Comparison of ENCODE assay signal across 8 mouse cellular contexts in the genomic region with DNA sequence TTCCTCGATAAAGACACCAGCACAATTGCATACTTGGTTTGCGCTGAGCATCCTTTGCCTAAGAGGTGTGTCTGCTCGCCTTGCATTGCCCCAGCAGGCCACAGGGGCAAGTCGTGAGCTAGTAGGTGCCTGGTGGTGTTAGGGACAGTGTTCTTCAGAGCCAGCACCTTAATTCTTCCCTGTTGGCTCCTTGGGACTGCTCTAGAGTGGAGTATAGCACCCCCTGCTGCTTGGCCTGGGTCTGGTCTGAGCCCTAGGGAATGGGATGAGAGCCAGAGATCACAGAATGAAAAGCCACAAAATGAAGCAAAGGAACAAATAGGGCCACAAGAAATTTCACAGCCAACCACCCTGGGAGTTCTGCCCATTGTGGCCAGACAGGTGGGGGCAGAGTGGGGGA. TPM values are rescaled to one million over a fixed set of nuclear protein-coding genes. Genes with fewer than 3 reads are reported as not detected.
DNase-seq lines count a peak whose midpoint lies in the region; ATAC-seq and TF ChIP-seq lines count a peak whose summit lies in the region.
"Had no signal": no experiment of that assay in that cellular context is flagged by ENCODE, and none has a peak within 500 bp of the region (broad histone marks: within the 10 kb centered on the region; RNA-seq: fewer than 3 reads in every experiment).

No protein-coding gene starts in this region.

- H3K4me3 ChIP-seq in CH12.LX (replicated peaks in 1 of 3; ENCODE audit: low read depth in 2 of 3, low read length in 2 of 3, poor library complexity in 1 of 3) = no peak overlapping the region
- no peak overlapping the region for H3K4me3 ChIP-seq in cortical plate, adult 2 months (ENCODE audit: insufficient read depth, low read length)
- no peak overlapping the region for H3K4me3 ChIP-seq in heart, embryonic 14.5 days (ENCODE audit: control insufficient read depth in 1 of 2, insufficient read depth in 1 of 2, low read depth in 1 of 2, low read length in 2 of 2)
- H3K4me3 ChIP-seq in lung, embryonic 14.5 days (ENCODE audit: low read depth, low read length) = no peak overlapping the region

- no peak overlapping the region for H3K9ac ChIP-seq in CH12.LX (ENCODE audit: insufficient read depth, low read depth)
- H3K9ac ChIP-seq in heart, embryonic 14.5 days (ENCODE audit: low read length) = no peak overlapping the region
- no peak overlapping the region for H3K9ac ChIP-seq in lung, embryonic 14.5 days

- dilution Hi-C loops in CH12.LX (cut with MboI; ENCODE audit: extremely low pct_ligation_motif_present, extremely low pct_unique_long_range_greater_than_20kb, low sequenced_read_pairs) = no loop called here

- H3K4me1 ChIP-seq in CH12.LX (ENCODE audit: control insufficient read depth in 1 of 2, insufficient read depth in 2 of 2) = peaks cover 10 to 47% of the 10 kb centered on the region in 2 experiments
- no peaks in the 10 kb centered on the region for H3K4me1 ChIP-seq in cortical plate, adult 2 months (ENCODE audit: control insufficient read depth, insufficient read depth, low read length)
- peaks cover 20 to 30% of the 10 kb centered on the region in 2 experiments for H3K4me1 ChIP-seq in heart, embryonic 14.5 days (ENCODE audit: control insufficient read depth in 2 of 2, insufficient read depth in 2 of 2, low read length in 2 of 2)
- peaks cover 26% of the 10 kb centered on the region for H3K4me1 ChIP-seq in lung, embryonic 14.5 days (ENCODE audit: insufficient read depth)

- no peak for TF ChIP-seq POLR2A in CH12.LX (IDR thresholded peaks at IDR 0.05; ENCODE audit: low read depth, low read length)
- no peak for TF ChIP-seq POLR2A in cortical plate, adult 2 months (IDR thresholded peaks at IDR 0.05; ENCODE audit: extremely low read depth, insufficient read depth, low read length)

- peak; percentile 51; the same call in 1 of the 2 replicates for ATAC-seq in heart, embryonic 14.5 days (ENCODE audit: insufficient number of reproducible peaks, insufficient read depth, low FRiP score, low read depth)
- ATAC-seq in lung, embryonic 14.5 days (ENCODE audit: insufficient read depth) = no peak

- H3K79me2 ChIP-seq in CH12.LX (replicated peaks; ENCODE audit: control insufficient read depth, extremely low read depth, insufficient read depth, poor library complexity, severe bottlenecking) = no peaks in the 10 kb centered on the region

- 45% methylated on average over 4 of the region's 4 CpGs for WGBS in heart, embryonic 14.5 days
- WGBS in lung, embryonic 14.5 days = 63% methylated on average over 4 of the region's 4 CpGs

- in situ Hi-C loops in CH12.LX (cut with MboI; ENCODE audit: low pct_ligation_motif_present, low pct_unique_long_range_greater_than_20kb, low sequenced_read_pairs) = loop anchor here (5.0 kb wide), 1 partner anchor 269 kb away; no protein-coding TSS in a partner anchor

- no peak overlapping the region for H3K4me2 ChIP-seq in CH12.LX (ENCODE audit: insufficient read depth, low read depth, poor library complexity, severe bottlenecking)
- no peak overlapping the region for H3K4me2 ChIP-seq in heart, embryonic 14.5 days (ENCODE audit: low read length)
- no peak overlapping the region for H3K4me2 ChIP-seq in lung, embryonic 14.5 days

- DNase-seq in CH12.LX (ENCODE audit: extremely low read depth) = peak; percentile 84
- peak; percentile 60 for DNase-seq in T-cell, adult 2 months (ENCODE audit: low spot score)
- DNase-seq in kidney, postnatal 36 days = peak; percentile 77 to 90
- DNase-seq in lung, embryonic 14.5 days = peak; percentile 77
- DNase-seq in skeletal muscle tissue, adult 2 months (ENCODE audit: low read depth, low spot score) = peak; percentile 87

- TF ChIP-seq RAD21 in CH12.LX (IDR thresholded peaks at IDR 0.05; ENCODE audit: low read depth, low read length) = peak; percentile 89

- TF ChIP-seq CTCF in CH12.LX (conservative IDR thresholded peaks at IDR 0.05 in 1 of 2, IDR thresholded peaks at IDR 0.05 in 1 of 2; ENCODE audit: low read depth in 2 of 2, low read length in 2 of 2) = peak; percentile 76 to 97
- TF ChIP-seq CTCF in cortical plate, adult 2 months (IDR thresholded peaks at IDR 0.05; ENCODE audit: extremely low read depth, insufficient read depth, low read length) = peak; percentile 75
- peak; percentile 70 for TF ChIP-seq CTCF in lung, embryonic 14.5 days (IDR thresholded peaks at IDR 0.05; ENCODE audit: low read depth)

- H3K36me3 ChIP-seq in CH12.LX (replicated peaks in 1 of 2; ENCODE audit: control insufficient read depth in 1 of 2, insufficient read depth in 1 of 2, low read length in 1 of 2) = peaks cover 0 to 22% of the 10 kb centered on the region in 2 experiments
- H3K36me3 ChIP-seq in heart, embryonic 14.5 days (ENCODE audit: control insufficient read depth, insufficient read depth, low read length) = no peaks in the 10 kb centered on the region
- no peaks in the 10 kb centered on the region for H3K36me3 ChIP-seq in lung, embryonic 14.5 days (ENCODE audit: insufficient read depth)

- TF ChIP-seq EP300 in CH12.LX (IDR thresholded peaks at IDR 0.05; ENCODE audit: low read length) = no peak

- H3K27me3 ChIP-seq in CH12.LX (replicated peaks) = no peaks in the 10 kb centered on the region
- H3K27me3 ChIP-seq in heart, embryonic 14.5 days (ENCODE audit: control insufficient read depth, insufficient read depth, low read length) = no peaks in the 10 kb centered on the region
- no peaks in the 10 kb centered on the region for H3K27me3 ChIP-seq in lung, embryonic 14.5 days (ENCODE audit: insufficient read depth, low read length)

- H3K27ac ChIP-seq in CH12.LX (ENCODE audit: insufficient read depth, low read depth) = no peak overlapping the region
- no peak overlapping the region for H3K27ac ChIP-seq in cortical plate, adult 2 months (ENCODE audit: insufficient read depth, low read length)
- no peak overlapping the region for H3K27ac ChIP-seq in heart, embryonic 14.5 days (replicated peaks in 1 of 2; ENCODE audit: control insufficient read depth in 1 of 2, insufficient read depth in 1 of 2, low read depth in 2 of 2, low read length in 2 of 2)
- H3K27ac ChIP-seq in lung, embryonic 14.5 days (ENCODE audit: low read depth) = no peak overlapping the region

- H3K9me3 ChIP-seq in CH12.LX (replicated peaks; ENCODE audit: low read length) = no peaks in the 10 kb centered on the region
- no peaks in the 10 kb centered on the region for H3K9me3 ChIP-seq in heart, embryonic 14.5 days (ENCODE audit: control insufficient read depth, low read length)
- no peaks in the 10 kb centered on the region for H3K9me3 ChIP-seq in lung, embryonic 14.5 days (ENCODE audit: low read depth, low read length)

TF ChIP-seq in CH12.LX, 34 proteins besides CTCF, POLR2A, EP300 and RAD21 (continues in another document):
- TF ChIP-seq KAT2A (IDR thresholded peaks at IDR 0.05; ENCODE audit: insufficient replicate concordance, low read length) = no peak
- TF ChIP-seq USF2 (conservative IDR thresholded peaks at IDR 0.05; ENCODE audit: low read depth, low read length) = no peak
- no peak for TF ChIP-seq MAFK (IDR thresholded peaks at IDR 0.05; ENCODE audit: insufficient replicate concordance, low read length)
- TF ChIP-seq SMC3 (IDR thresholded peaks at IDR 0.05; ENCODE audit: low read depth, low read length) = peak; percentile 96
- peak; percentile 71 for TF ChIP-seq ZC3H11A (IDR thresholded peaks at IDR 0.05; ENCODE audit: low read depth, low read length)
- TF ChIP-seq UBTF (IDR thresholded peaks at IDR 0.05; ENCODE audit: low read depth, low read length) = no peak
- no peak for TF ChIP-seq PAX5 (IDR thresholded peaks at IDR 0.05; ENCODE audit: low read length)
- no peak for TF ChIP-seq USF1 (IDR thresholded peaks at IDR 0.05; ENCODE audit: low read depth, low read length)
- no peak for TF ChIP-seq MYC (IDR thresholded peaks at IDR 0.05; ENCODE audit: low read depth, low read length)
- no peak for TF ChIP-seq GABPA (IDR thresholded peaks at IDR 0.05; ENCODE audit: insufficient replicate concordance, low read depth, low read length)
- no peak for TF ChIP-seq CHD1 (IDR thresholded peaks at IDR 0.05; ENCODE audit: low read depth, low read length)
- TF ChIP-seq MEF2A (IDR thresholded peaks at IDR 0.05; ENCODE audit: borderline replicate concordance, low read depth, low read length) = no peak; the same call in 1 of the 2 replicates

RNA-seq across cellular contexts. Expression of gene Rmi2, which starts 11.6 kb away (rescaled TPM):
- total RNA-seq in CH12.LX (2012; rRNA removed) = 6.8 and 7.7 TPM in 2 replicates
- 7.5 and 9.3 TPM in 2 replicates for total RNA-seq in CH12.LX (2014; rRNA removed)
- polyA plus RNA-seq in CH12.LX (2012; ENCODE audit: insufficient read length, low read depth) = 12.1 and 13.8 TPM in 2 replicates
- 0.25 and 0.29 TPM in 2 replicates for polyA plus RNA-seq in cortical plate, adult 2 months (2012; rRNA removed)
- polyA plus RNA-seq in heart, embryonic 14.5 days (2014; fragmentation: Nextera tagmentation; extraction: Ambion mirVana) = 2.8 and 3.3 TPM in 2 replicates
- 4.3 and 4.8 TPM in 2 replicates for polyA plus RNA-seq in lung, embryonic 14.5 days (2014; fragmentation: Nextera tagmentation; extraction: Ambion mirVana)

RNA-seq across cellular contexts. Expression of gene Gm11172, which starts 33.8 kb away (rescaled TPM):
- total RNA-seq in CH12.LX (2012; rRNA removed) (not detected in 2 replicates), CH12.LX (2014; rRNA removed) (not detected in 2 replicates)
- not detected in 2 replicates for polyA plus RNA-seq in CH12.LX (2012; ENCODE audit: insufficient read length, low read depth)
- polyA plus RNA-seq in cortical plate, adult 2 months (2012; rRNA removed) = not detected in 2 replicates
- not detected in 2 replicates for polyA plus RNA-seq in heart, embryonic 14.5 days (2014; fragmentation: Nextera tagmentation; extraction: Ambion mirVana)
- polyA plus RNA-seq in lung, embryonic 14.5 days (2014; fragmentation: Nextera tagmentation; extraction: Ambion mirVana) = not detected in 2 replicates
- total RNA-seq: layer of hippocampus, postnatal 36 days had no signal

RNA-seq across cellular contexts. Expression of gene Prm1, which starts 40.9 kb away (rescaled TPM):
- not detected in 2 replicates for total RNA-seq in CH12.LX (2012; rRNA removed)
- total RNA-seq in CH12.LX (2014; rRNA removed) = not detected in 2 replicates
- polyA plus RNA-seq in CH12.LX (2012; ENCODE audit: insufficient read length, low read depth) = not detected in 2 replicates
- not detected in 2 replicates for polyA plus RNA-seq in cortical plate, adult 2 months (2012; rRNA removed)
- not detected in 2 replicates for polyA plus RNA-seq in heart, embryonic 14.5 days (2014; fragmentation: Nextera tagmentation; extraction: Ambion mirVana)
- not detected in 2 replicates for polyA plus RNA-seq in lung, embryonic 14.5 days (2014; fragmentation: Nextera tagmentation; extraction: Ambion mirVana)
- total RNA-seq: layer of hippocampus, postnatal 36 days had no signal

RNA-seq across cellular contexts. Expression of gene Prm2, which starts 50.6 kb away (rescaled TPM):
- total RNA-seq in CH12.LX (2012; rRNA removed) (not detected in 2 replicates), CH12.LX (2014; rRNA removed) (not detected in 2 replicates)
- polyA plus RNA-seq in CH12.LX (2012; ENCODE audit: insufficient read length, low read depth) = not detected in 2 replicates
- polyA plus RNA-seq in cortical plate, adult 2 months (2012; rRNA removed) = not detected in 2 replicates
- polyA plus RNA-seq in heart, embryonic 14.5 days (2014; fragmentation: Nextera tagmentation; extraction: Ambion mirVana) = not detected in 2 replicates
- not detected in 2 replicates for polyA plus RNA-seq in lung, embryonic 14.5 days (2014; fragmentation: Nextera tagmentation; extraction: Ambion mirVana)
- total RNA-seq: layer of hippocampus, postnatal 36 days had no signal

RNA-seq across cellular contexts. Expression of gene Prm3, which starts 55.8 kb away (rescaled TPM):
- total RNA-seq in CH12.LX (2012; rRNA removed) = not detected in 2 replicates
- total RNA-seq in CH12.LX (2014; rRNA removed) = not detected in 2 replicates
- not detected in 2 replicates for polyA plus RNA-seq in CH12.LX (2012; ENCODE audit: insufficient read length, low read depth)
- not detected in 2 replicates for polyA plus RNA-seq in cortical plate, adult 2 months (2012; rRNA removed)
- not detected in 2 replicates for polyA plus RNA-seq in heart, embryonic 14.5 days (2014; fragmentation: Nextera tagmentation; extraction: Ambion mirVana)
- polyA plus RNA-seq in lung, embryonic 14.5 days (2014; fragmentation: Nextera tagmentation; extraction: Ambion mirVana) = not detected in 2 replicates
- total RNA-seq: layer of hippocampus, postnatal 36 days had no signal
